Comparison of ENCODE assay signal across 22 mouse cellular contexts in genomic region chr5:136063920-136064319, GRCm38 (mm10). TPM values are rescaled to one million over a fixed set of nuclear protein-coding genes. Genes with fewer than 3 reads are reported as not detected.
"Had no signal": no experiment of that assay in that cellular context is flagged by ENCODE, and none has a peak within 500 bp of the region (broad histone marks: within the 10 kb centered on the region; RNA-seq: fewer than 3 reads in every experiment).

No protein-coding gene starts in this region.

- H3K36me3 ChIP-seq: midbrain, embryonic 13.5 days; midbrain, embryonic 15.5 days; neural tube, embryonic 13.5 days; neural tube, embryonic 15.5 days had no signal

- H3K9me3 ChIP-seq: midbrain, embryonic 13.5 days; midbrain, embryonic 15.5 days; neural tube, embryonic 13.5 days; neural tube, embryonic 15.5 days had no signal

- H3K27me3 ChIP-seq: midbrain, embryonic 15.5 days; neural tube, embryonic 15.5 days had no signal

- H3K9ac ChIP-seq: lung, embryonic 14.5 days; midbrain, embryonic 13.5 days; midbrain, embryonic 15.5 days; neural tube, embryonic 13.5 days; neural tube, embryonic 15.5 days had no signal

- H3K27ac ChIP-seq: midbrain, embryonic 13.5 days; midbrain, embryonic 15.5 days; neural tube, embryonic 13.5 days; neural tube, embryonic 15.5 days had no signal

- H3K4me2 ChIP-seq: lung, embryonic 14.5 days; midbrain, embryonic 11.5 days; midbrain, embryonic 13.5 days; midbrain, embryonic 15.5 days; neural tube, embryonic 13.5 days; neural tube, embryonic 15.5 days had no signal

- DNase-seq: lung, adult 18-20 months; lung, embryonic 14.5 days; lung, postnatal 10 days; lung, postnatal 4 days; retina, postnatal 1 day; right cerebral cortex, adult 18-20 months; right cerebral cortex, postnatal 25 days; right cerebral cortex, postnatal 4 days; spleen, adult 18-20 months; thymus, adult 18-20 months; thymus, postnatal 14 days; thymus, postnatal 36 days had no signal

- ATAC-seq: midbrain, embryonic 13.5 days; midbrain, embryonic 15.5 days had no signal

- H3K4me1 ChIP-seq: midbrain, embryonic 15.5 days; neural tube, embryonic 13.5 days; neural tube, embryonic 15.5 days had no signal

- H3K4me3 ChIP-seq: midbrain, embryonic 13.5 days; midbrain, embryonic 15.5 days; neural tube, embryonic 13.5 days; neural tube, embryonic 15.5 days had no signal

RNA-seq across cellular contexts. Expression of gene Upk3bl, which starts 9.6 kb away (rescaled TPM):
- total RNA-seq: megakaryocyte, adult 5-6 weeks; megakaryocyte-erythroid progenitor cell, adult 5-6 weeks; midbrain, postnatal 0 days; monocyte, adult 5-6 weeks had no signal
- polyA plus RNA-seq: liver, embryonic 16.5 days; midbrain, embryonic 13.5 days; midbrain, embryonic 15.5 days; midbrain, postnatal 0 days; neural tube, embryonic 13.5 days; neural tube, embryonic 15.5 days had no signal

RNA-seq across cellular contexts. Expression of gene Upk3b, which starts 25.6 kb away (rescaled TPM):
- total RNA-seq: megakaryocyte, adult 5-6 weeks; megakaryocyte-erythroid progenitor cell, adult 5-6 weeks; midbrain, postnatal 0 days; monocyte, adult 5-6 weeks had no signal
- polyA plus RNA-seq: midbrain, embryonic 11.5 days; midbrain, embryonic 13.5 days; midbrain, embryonic 15.5 days; midbrain, postnatal 0 days had no signal
